Mouse (Mus musculus) cerebellum, postnatal 4 days (tissue): Measurements from ENCODE around the gene Cd5.
A peak's percentile ranks its signal among the peaks of the same experiment; 100 is the strongest.

ENCODE experiments used
- DNase-seq, 2 experiments: peaks; one replicate each; pipeline ENCODE4 v3.0.0; 2022; ENCODE audit warnings: low spot score in 2 of 2, mixed read lengths in 1 of 2

The Cd5 gene

GRCm38 (mm10) chr19:10729889-10730288 is 8.9 kb downstream of the Cd5 start:
- DNase-seq: no peak

- no peak for DNase-seq
Measured at GRCm38 (mm10) chr19:10724629-10725363, 14.0 kb downstream of the Cd5 start.

- no peak for DNase-seq
Measured at GRCm38 (mm10) chr19:10723649-10724048, 15.2 kb downstream of the Cd5 start.

GRCm38 (mm10) chr19:10723084-10723483 is 15.7 kb downstream of the Cd5 start:
- no peak for DNase-seq

GRCm38 (mm10) chr19:10721064-10721463 is 17.7 kb downstream of the Cd5 start:
- no peak for DNase-seq

- DNase-seq: no peak
Measured at GRCm38 (mm10) chr19:10720524-10720923, 18.3 kb downstream of the Cd5 start.

- no peak for DNase-seq
Measured at GRCm38 (mm10) chr19:10719751-10720150, 19.1 kb downstream of the Cd5 start.

GRCm38 (mm10) chr19:10718251-10718775 is 20.5 kb downstream of the Cd5 start:
- DNase-seq: peak in 1 of 2 experiments; percentile 29

- no peak for DNase-seq
Measured at GRCm38 (mm10) chr19:10715476-10715875, 23.3 kb downstream of the Cd5 start.

GRCm38 (mm10) chr19:10714682-10715475 is 23.9 kb downstream of the Cd5 start:
- peak; percentile 61 to 84 for DNase-seq

- no peak for DNase-seq
Measured at GRCm38 (mm10) chr19:10714168-10714567, 24.6 kb downstream of the Cd5 start.

GRCm38 (mm10) chr19:10713551-10713950 is 25.3 kb downstream of the Cd5 start:
- no peak for DNase-seq

GRCm38 (mm10) chr19:10712646-10713045 is 26.2 kb downstream of the Cd5 start:
- DNase-seq: no peak

- DNase-seq: no peak
Measured at GRCm38 (mm10) chr19:10712194-10712593, 26.6 kb downstream of the Cd5 start.

GRCm38 (mm10) chr19:10710751-10711150 is 28.1 kb downstream of the Cd5 start:
- DNase-seq: no peak

GRCm38 (mm10) chr19:10710088-10710511 is 28.7 kb downstream of the Cd5 start:
- DNase-seq: peak; percentile 44 to 74

- DNase-seq: peak; percentile 100
Measured at GRCm38 (mm10) chr19:10709360-10710087, 29.3 kb downstream of the Cd5 start.

GRCm38 (mm10) chr19:10708900-10709299 is 29.9 kb downstream of the Cd5 start:
- DNase-seq: no peak

GRCm38 (mm10) chr19:10707881-10708280 is 30.9 kb downstream of the Cd5 start:
- DNase-seq: no peak

- no peak for DNase-seq
Measured at GRCm38 (mm10) chr19:10707087-10707875, 31.5 kb downstream of the Cd5 start.

GRCm38 (mm10) chr19:10703470-10703869 is 35.3 kb downstream of the Cd5 start:
- DNase-seq: peak in 1 of 2 experiments; percentile 27
